Mouse (Mus musculus): ENCODE measurements around the gene Moxd2. TPM values are rescaled to one million over a fixed set of nuclear protein-coding genes. Genes with fewer than 3 reads are reported as not detected.

Moxd2 gene
- total and polyA plus RNA-seq, 3 experiments = not detected

- Histone ChIP-seq H3K36me3 (replicated peaks in 1 of 2; ENCODE audit: control insufficient read depth in 1 of 2, insufficient read depth in 1 of 2, low read length in 1 of 2) (no peaks in the 10 kb centered on the region), H3K27ac (ENCODE audit: insufficient read depth, low read depth) (no peak overlapping the region), H3K9me3 (replicated peaks; ENCODE audit: low read length) (no peaks in the 10 kb centered on the region), H3K4me1 (ENCODE audit: control insufficient read depth in 1 of 2, insufficient read depth in 2 of 2) (peaks cover 0 to 10% of the 10 kb centered on the region in 2 experiments; a peak in 2 of 4 replicates), H3K4me3 (replicated peaks in 1 of 3; ENCODE audit: low read depth in 2 of 3, low read length in 2 of 3, poor library complexity in 1 of 3) (no peak overlapping the region), H3K9ac (ENCODE audit: insufficient read depth, low read depth) (no peak overlapping the region), H3K79me2 (replicated peaks; ENCODE audit: control insufficient read depth, extremely low read depth, insufficient read depth, poor library complexity, severe bottlenecking) (no peaks in the 10 kb centered on the region), H3K4me2 (ENCODE audit: insufficient read depth, low read depth, poor library complexity, severe bottlenecking) (no peak overlapping the region), H3K27me3 (replicated peaks) (no peaks in the 10 kb centered on the region)
- dilution Hi-C loops (cut with MboI; ENCODE audit: extremely low pct_ligation_motif_present, extremely low pct_unique_long_range_greater_than_20kb, low sequenced_read_pairs) = no loop called here
- in situ Hi-C loops (cut with MboI; ENCODE audit: low pct_ligation_motif_present, low pct_unique_long_range_greater_than_20kb, low sequenced_read_pairs) = no loop called here
- DNase-seq (ENCODE audit: extremely low read depth) = no peak
- TF ChIP-seq GABPA (IDR thresholded peaks at IDR 0.05; ENCODE audit: insufficient replicate concordance, low read depth, low read length) (no peak), POLR2A (IDR thresholded peaks at IDR 0.05; ENCODE audit: low read depth, low read length) (no peak), ELF1 (IDR thresholded peaks at IDR 0.05; ENCODE audit: low read depth, low read length) (no peak)
Measured at GRCm38 (mm10) chr6:40891754-40892153, 4.5 kb upstream of the Moxd2 start.

- no peaks in the 10 kb centered on the region for H3K9me3 ChIP-seq (replicated peaks; ENCODE audit: low read length)
- no peak overlapping the region for H3K4me3 ChIP-seq (replicated peaks in 1 of 3; ENCODE audit: low read depth in 2 of 3, low read length in 2 of 3, poor library complexity in 1 of 3)
- dilution Hi-C loops (cut with MboI; ENCODE audit: extremely low pct_ligation_motif_present, extremely low pct_unique_long_range_greater_than_20kb, low sequenced_read_pairs) = no loop called here
- H3K4me1 ChIP-seq (ENCODE audit: control insufficient read depth in 1 of 2, insufficient read depth in 2 of 2) = peaks cover 0 to 10% of the 10 kb centered on the region in 2 experiments; a peak in 2 of 4 replicates
- H3K27ac ChIP-seq (ENCODE audit: insufficient read depth, low read depth) = no peak overlapping the region
- H3K4me2 ChIP-seq (ENCODE audit: insufficient read depth, low read depth, poor library complexity, severe bottlenecking) = no peak overlapping the region
- TF ChIP-seq RCOR1 (conservative IDR thresholded peaks at IDR 0.05; ENCODE audit: low read depth, low read length) (no peak), MAZ (IDR thresholded peaks at IDR 0.05; ENCODE audit: low read depth, low read length) (no peak), NELFE (IDR thresholded peaks at IDR 0.05; ENCODE audit: low read depth, low read length) (no peak)
- H3K27me3 ChIP-seq (replicated peaks) = no peaks in the 10 kb centered on the region
- in situ Hi-C loops (cut with MboI; ENCODE audit: low pct_ligation_motif_present, low pct_unique_long_range_greater_than_20kb, low sequenced_read_pairs) = no loop called here
- no peak overlapping the region for H3K9ac ChIP-seq (ENCODE audit: insufficient read depth, low read depth)
- H3K36me3 ChIP-seq (replicated peaks in 1 of 2; ENCODE audit: control insufficient read depth in 1 of 2, insufficient read depth in 1 of 2, low read length in 1 of 2) = no peaks in the 10 kb centered on the region
- DNase-seq (ENCODE audit: extremely low read depth) = peak; percentile 24
- no peaks in the 10 kb centered on the region for H3K79me2 ChIP-seq (replicated peaks; ENCODE audit: control insufficient read depth, extremely low read depth, insufficient read depth, poor library complexity, severe bottlenecking)
Measured at GRCm38 (mm10) chr6:40890973-40891372, 3.7 kb upstream of the Moxd2 start.

DNA sequence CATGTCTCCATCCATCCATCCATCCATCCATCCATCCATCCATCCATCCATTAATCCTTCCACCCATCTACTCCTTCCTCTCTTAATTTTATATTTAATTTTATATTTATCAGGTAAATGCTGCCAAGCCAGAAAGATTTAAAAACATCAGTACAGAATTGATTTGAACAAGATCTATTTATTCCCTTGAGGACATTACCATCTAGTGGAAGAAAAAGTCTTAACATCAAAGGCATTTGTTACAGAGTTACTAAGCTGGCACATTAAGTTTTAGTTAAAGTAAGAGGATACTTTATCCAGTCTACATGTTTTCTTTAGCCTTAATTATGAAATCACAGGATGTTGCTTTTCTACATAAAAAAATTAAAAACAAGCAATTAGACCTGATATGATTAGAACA lies 42.0 kb downstream of the Moxd2 start:
- Histone ChIP-seq H3K4me2 (ENCODE audit: insufficient read depth, low read depth, poor library complexity, severe bottlenecking) (no peak overlapping the region), H3K27me3 (replicated peaks) (no peaks in the 10 kb centered on the region), H3K9ac (ENCODE audit: insufficient read depth, low read depth) (no peak overlapping the region), H3K27ac (ENCODE audit: insufficient read depth, low read depth) (no peak overlapping the region), H3K36me3 (replicated peaks in 1 of 2; ENCODE audit: control insufficient read depth in 1 of 2, insufficient read depth in 1 of 2, low read length in 1 of 2) (no peaks in the 10 kb centered on the region), H3K4me3 (replicated peaks in 1 of 3; ENCODE audit: low read depth in 2 of 3, low read length in 2 of 3, poor library complexity in 1 of 3) (no peak overlapping the region), H3K79me2 (replicated peaks; ENCODE audit: control insufficient read depth, extremely low read depth, insufficient read depth, poor library complexity, severe bottlenecking) (no peaks in the 10 kb centered on the region), H3K4me1 (ENCODE audit: control insufficient read depth in 1 of 2, insufficient read depth in 2 of 2) (peaks cover 0 to 4% of the 10 kb centered on the region in 2 experiments; a peak in 2 of 4 replicates), H3K9me3 (replicated peaks; ENCODE audit: low read length) (no peaks in the 10 kb centered on the region)
- in situ Hi-C loops (cut with MboI; ENCODE audit: low pct_ligation_motif_present, low pct_unique_long_range_greater_than_20kb, low sequenced_read_pairs) = no loop called here
- DNase-seq (ENCODE audit: extremely low read depth) = no peak
- TF ChIP-seq RAD21 (IDR thresholded peaks at IDR 0.05; ENCODE audit: low read depth, low read length) (peak; percentile 56), UBTF (IDR thresholded peaks at IDR 0.05; ENCODE audit: low read depth, low read length) (no peak), CTCF (conservative IDR thresholded peaks at IDR 0.05 in 1 of 2, IDR thresholded peaks at IDR 0.05 in 1 of 2; ENCODE audit: low read depth in 2 of 2, low read length in 2 of 2) (peak in 1 of 2 experiments; percentile 42; a peak in 1 of 4 replicates), EP300 (IDR thresholded peaks at IDR 0.05; ENCODE audit: low read length) (no peak), MAX (IDR thresholded peaks at IDR 0.05; ENCODE audit: low read length) (no peak), ZC3H11A (IDR thresholded peaks at IDR 0.05; ENCODE audit: low read depth, low read length) (no peak)
- dilution Hi-C loops (cut with MboI; ENCODE audit: extremely low pct_ligation_motif_present, extremely low pct_unique_long_range_greater_than_20kb, low sequenced_read_pairs) = no loop called here

Other genes starting within 250 kb of the Moxd2 start
- not detected in 2 replicates for gene Prss58, start 12.9 kb upstream of the Moxd2 start, total RNA-seq (2012; rRNA removed)
- not detected in 2 replicates for gene Prss58, start 12.9 kb upstream of the Moxd2 start, total RNA-seq (2014; rRNA removed)
- not detected in 2 replicates for gene Prss58, start 12.9 kb upstream of the Moxd2 start, polyA plus RNA-seq (2012; ENCODE audit: insufficient read length, low read depth)
- not detected in 2 replicates for gene 1700074P13Rik, start 53.1 kb upstream of the Moxd2 start, total RNA-seq (2012; rRNA removed)
- gene 1700074P13Rik, start 53.1 kb upstream of the Moxd2 start, total RNA-seq (2014; rRNA removed) = not detected in 2 replicates
- not detected in 2 replicates for gene 1700074P13Rik, start 53.1 kb upstream of the Moxd2 start, polyA plus RNA-seq (2012; ENCODE audit: insufficient read length, low read depth)
- gene Gm4744, start 64.4 kb upstream of the Moxd2 start, total RNA-seq (2012; rRNA removed) = not detected in 2 replicates
- gene Gm4744, start 64.4 kb upstream of the Moxd2 start, total RNA-seq (2014; rRNA removed) = not detected in 2 replicates
- gene Gm4744, start 64.4 kb upstream of the Moxd2 start, polyA plus RNA-seq (2012; ENCODE audit: insufficient read length, low read depth) = not detected in 2 replicates
- not detected in 2 replicates for gene 1810009J06Rik, start 77.3 kb upstream of the Moxd2 start, total RNA-seq (2012; rRNA removed)
- not detected in 2 replicates for gene 1810009J06Rik, start 77.3 kb upstream of the Moxd2 start, total RNA-seq (2014; rRNA removed)
- gene 1810009J06Rik, start 77.3 kb upstream of the Moxd2 start, polyA plus RNA-seq (2012; ENCODE audit: insufficient read length, low read depth) = not detected in 2 replicates
- gene Gm2663, start 112.0 kb upstream of the Moxd2 start, total RNA-seq (2012; rRNA removed) = not detected in 2 replicates
- gene Gm2663, start 112.0 kb upstream of the Moxd2 start, total RNA-seq (2014; rRNA removed) = not detected in 2 replicates
- not detected in 2 replicates for gene Gm2663, start 112.0 kb upstream of the Moxd2 start, polyA plus RNA-seq (2012; ENCODE audit: insufficient read length, low read depth)
- not detected in 2 replicates for gene 2210010C04Rik, start 148.0 kb upstream of the Moxd2 start, total RNA-seq (2012; rRNA removed)
- gene 2210010C04Rik, start 148.0 kb upstream of the Moxd2 start, total RNA-seq (2014; rRNA removed) = not detected in 2 replicates
- gene 2210010C04Rik, start 148.0 kb upstream of the Moxd2 start, polyA plus RNA-seq (2012; ENCODE audit: insufficient read length, low read depth) = not detected in 2 replicates